Mouse (Mus musculus): ENCODE data around the gene Ppp6r2.

The Ppp6r2 gene

DNA sequence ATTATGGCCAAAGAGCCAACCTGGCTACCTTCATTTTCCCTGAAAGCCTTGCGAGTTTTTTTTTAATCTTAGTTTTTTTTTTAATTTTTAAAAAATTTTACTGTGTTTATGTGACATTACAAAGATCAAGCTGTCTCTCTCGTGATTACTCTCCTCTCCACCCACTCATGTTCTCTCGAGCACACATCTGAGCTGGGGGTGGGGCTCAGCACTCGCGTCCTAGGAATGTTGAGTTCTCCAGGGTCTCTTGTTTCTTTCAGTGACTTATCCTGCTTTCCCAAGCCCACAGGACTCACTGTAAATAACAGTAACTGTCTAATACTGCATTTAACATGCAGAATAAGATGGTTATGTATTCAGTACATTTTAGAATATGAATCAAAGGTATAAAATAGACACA is 53.1 kb downstream of the Ppp6r2 start:
- no peak for DNase-seq

DNA sequence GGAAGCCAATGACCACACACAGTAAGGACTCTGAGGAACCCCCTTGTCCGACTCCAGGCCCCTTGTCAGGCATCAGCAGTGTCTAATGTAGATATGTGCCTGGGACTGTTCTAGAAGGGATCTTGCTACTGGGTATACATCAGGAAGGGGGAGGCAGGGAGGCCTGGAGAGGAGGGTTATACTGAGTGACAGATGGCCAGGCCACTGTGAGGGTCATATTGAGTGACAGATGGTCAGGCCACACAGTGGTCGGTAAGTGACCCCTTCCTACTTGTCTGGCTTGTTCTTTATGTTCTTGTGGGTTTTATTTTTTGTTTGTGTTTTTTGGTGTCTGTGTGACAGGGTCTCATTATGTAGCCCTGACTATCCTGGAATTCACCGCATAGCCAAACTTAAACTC is 64.1 kb downstream of the Ppp6r2 start:
- DNase-seq: no peak

DNA sequence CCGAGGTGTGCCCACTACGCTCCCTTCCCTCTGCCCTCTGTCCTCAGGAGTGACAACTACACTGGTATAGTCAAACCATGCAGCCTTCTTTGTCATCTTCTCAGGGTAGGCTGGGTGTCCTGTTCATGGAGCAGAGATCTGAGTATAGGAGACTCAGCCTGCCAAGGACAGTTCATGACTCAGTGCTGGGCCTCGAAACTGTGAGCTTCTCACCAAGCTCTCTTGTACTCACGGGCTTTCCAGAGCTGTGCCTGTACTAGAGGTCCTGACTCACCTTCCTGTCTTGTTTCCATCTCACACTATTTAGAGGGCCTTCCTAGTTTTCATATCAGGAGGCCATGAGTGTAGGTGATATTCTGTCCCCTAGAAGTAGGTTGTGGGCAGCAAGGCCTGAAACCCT is 66.0 kb downstream of the Ppp6r2 start:
- no peak for DNase-seq

DNA sequence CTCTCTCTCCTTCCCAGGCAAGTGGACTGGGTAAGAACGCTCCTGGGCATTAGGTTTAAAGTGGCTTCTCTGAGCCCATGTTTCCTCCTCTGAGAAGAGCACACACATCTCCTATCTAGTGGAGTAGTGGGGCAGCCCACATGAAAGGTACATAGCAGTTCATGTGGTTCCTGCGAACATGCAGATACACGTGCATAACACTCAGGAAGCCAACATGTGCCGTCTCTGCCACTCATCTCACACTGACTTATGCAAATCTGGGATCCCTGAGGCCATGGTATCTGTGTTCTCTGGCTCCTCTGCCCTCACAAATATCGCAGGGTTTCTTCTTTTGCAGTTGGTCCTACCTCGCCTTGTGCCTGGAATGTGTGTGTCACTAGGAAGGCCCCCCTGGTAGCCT is 71.2 kb downstream of the Ppp6r2 start:
- no peak for DNase-seq

DNA sequence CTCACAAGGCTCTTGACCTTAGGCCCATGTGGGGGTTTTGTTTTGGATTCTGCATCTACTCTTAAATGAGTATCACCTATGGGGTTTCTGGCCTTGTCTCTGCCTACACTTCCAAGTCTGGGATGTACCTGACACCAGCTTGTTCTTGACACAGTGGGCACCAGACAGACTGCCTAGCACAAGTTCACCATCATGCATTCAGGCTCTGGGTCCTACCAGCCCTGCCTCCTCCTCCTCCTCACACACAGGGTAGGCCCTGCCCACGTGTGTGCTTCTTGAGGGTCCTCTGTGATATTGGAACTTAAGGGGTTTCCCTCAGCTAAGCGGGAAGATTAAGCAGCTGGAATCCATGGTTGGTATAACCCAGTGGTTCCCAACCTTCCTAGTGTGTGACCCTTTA is 72.7 kb downstream of the Ppp6r2 start:
- no peak for DNase-seq

DNA sequence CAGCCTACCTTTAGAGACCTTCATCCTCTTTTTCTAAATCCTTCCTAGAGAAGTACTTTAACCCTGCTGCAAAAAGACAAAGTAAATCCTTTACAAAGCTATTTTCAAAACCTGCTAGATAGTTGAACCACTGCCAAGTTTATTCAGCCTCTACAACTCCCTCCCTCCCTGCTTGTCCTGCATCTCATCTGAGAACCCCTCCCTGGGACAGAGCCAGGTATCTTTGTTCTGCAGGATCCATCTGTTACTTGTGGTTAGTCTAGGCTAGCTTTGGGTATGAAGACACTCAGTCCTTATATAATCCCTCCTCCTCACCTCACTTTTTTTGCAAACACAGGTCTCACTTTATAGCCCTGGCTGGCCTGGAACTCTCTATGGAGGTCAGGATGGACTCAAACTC is 73.7 kb downstream of the Ppp6r2 start:
- DNase-seq: peak in 1 of 2 experiments; percentile 14

DNA sequence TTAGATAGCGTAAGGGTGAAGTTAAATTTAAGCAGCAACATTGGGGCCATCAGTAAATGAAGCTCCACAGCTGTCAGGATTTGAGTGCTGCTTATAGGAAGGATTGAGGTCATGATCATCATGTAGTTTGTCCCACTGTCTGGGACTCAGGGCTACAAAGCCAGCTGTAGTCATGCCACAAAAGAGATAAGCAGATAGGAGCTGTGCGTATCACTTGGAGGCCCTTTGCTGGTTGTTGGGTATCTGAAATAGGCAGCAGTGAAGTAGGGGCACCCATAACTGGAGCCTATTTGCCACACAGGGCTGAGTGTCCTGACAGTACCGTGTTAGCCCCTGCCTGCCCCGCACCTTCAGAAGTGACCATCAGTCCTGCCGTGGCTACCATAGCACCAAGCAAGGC is 74.1 kb downstream of the Ppp6r2 start:
- no peak for DNase-seq

DNA sequence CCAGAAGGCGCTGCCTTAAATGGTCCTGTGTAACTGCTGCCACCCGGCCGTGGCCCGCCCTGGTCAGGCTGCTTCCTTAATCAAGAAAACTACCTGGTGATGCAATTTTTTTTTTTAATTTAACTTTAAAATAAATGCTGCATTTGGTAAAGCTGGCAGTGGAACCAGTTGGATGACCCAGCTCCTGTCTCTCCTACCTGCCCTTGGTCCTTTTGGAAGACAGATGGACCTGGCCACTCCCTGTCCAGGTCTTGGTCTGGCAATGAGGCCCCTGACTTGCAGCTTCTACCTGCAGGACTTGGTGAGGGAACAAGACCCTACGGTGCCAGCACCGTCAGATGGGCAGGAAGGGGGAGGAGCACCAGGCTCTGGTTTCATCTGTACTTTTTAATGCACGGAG is 74.8 kb downstream of the Ppp6r2 start:
- no peak for DNase-seq

DNA sequence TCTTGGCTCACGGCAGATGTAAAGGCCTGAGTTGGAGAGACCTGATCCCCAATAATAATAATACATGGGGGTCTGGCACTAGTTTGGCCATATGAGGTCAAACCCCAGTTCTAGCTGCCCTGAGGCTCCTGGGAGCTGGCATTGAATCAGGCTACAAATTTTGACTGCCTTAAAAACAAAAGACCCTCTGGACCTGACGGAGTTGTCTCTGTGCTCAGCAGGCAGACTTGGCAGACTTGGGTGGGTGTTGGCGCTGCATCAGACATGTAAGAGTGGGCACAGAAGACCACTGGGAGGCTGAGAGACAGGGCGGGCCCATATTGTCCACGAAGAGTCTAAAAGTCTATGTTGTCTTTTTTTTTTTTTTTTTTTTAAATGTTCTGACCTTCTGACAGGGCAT is 75.2 kb downstream of the Ppp6r2 start:
- no peak for DNase-seq

DNA sequence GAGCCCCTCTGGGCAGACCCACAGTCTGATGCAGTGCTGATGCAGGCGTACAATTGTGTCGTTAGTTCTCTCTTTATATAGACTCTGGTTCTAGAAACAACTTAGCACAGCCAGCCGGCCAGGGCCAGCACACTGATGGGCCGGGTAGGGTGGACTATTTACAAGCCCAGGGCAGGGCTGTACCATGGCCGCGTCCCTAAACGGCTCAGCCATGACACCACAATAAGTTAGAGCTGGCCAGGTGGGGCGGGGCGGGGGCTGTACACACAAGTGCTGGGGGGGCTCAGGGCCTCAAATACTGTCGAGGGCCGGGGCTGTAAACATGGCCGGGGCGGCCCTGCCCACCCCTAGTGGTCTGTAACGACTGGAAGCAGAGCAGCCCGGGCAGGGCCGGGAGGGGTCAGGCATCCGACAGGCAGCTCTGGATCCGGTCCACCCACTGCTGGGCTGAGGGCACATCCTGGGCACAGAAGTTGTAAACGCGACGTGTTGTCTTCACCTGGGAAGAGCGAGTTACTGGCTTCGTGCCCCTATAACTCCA is 76.9 kb downstream of the Ppp6r2 start:
- no peak for DNase-seq

DNA sequence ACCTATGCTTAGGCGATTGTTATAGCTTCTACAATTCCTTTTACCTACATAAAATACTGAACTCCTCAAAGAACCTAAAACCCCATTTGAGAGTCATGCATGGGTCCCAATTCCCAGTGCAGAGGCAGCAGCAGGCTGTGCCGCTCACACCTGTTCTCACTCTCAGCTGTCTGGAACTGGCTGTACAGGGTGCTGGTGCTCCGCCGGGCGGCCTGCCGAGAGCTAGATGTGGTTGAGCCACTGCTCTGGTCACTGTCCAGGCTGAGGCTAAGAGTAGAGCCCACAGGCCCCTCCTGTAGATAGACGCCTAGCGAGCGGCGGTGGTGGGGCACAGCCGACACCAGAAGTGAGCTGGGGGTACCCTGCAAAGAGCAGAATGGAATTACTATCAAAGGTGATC is 78.1 kb downstream of the Ppp6r2 start:
- DNase-seq: no peak

DNA sequence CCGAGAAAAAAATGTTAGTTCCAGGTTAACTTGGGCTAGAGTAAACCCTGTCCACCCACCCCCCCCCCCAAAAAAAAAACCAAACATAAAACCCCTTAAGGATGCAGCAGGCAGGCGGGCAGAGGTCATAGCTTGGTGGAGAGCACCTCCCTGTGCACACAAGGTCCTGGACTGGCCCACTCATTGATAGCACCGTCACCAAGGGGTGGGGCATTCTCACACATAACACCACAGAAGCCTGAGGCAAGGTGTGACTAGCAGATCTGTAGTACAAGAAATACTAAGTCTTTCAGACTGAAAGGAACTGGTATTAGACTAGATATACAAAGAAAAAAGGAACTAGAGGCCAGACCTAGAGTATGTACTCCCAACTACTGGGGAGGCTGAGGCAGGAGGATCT is 80.2 kb downstream of the Ppp6r2 start:
- DNase-seq: no peak

DNA sequence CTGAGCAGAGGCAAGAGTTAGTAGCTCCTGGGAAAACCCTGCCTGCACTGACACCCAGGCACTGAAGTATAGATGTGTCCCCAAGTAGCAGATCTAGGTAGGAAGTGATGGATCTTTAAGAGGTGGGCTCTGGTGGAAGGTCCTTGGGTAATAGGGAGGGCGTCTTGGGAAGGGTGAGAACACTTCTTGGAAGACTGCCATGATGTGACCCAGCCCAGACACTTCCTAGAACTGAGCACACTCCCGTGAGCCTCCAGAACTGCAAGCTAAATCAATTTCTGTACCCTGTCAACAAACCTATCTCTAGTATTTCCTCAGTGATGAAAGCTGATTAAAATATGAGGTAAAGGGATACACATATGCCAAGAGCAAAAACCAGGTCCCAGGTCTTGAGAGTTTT is 81.4 kb downstream of the Ppp6r2 start:
- no peak for DNase-seq

DNA sequence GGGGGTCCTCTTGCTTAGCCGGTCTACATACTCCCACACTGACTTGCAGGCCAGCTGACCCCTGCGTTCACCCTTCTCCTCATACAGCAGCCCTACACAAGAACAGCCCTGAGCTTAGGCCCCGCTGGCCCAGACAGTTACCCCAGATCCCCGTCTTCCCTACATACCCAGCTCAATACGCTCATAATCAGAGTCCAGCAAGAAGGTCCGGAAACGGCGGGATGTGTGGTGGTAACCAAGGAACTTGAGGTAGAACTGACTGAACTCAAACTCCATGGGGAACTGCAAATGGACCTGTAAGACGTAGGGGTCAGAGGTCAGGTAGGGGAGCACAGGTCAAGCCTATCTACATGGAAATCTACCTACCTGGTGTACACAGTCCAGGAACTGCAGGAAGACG is 82.4 kb downstream of the Ppp6r2 start:
- DNase-seq: no peak

DNA sequence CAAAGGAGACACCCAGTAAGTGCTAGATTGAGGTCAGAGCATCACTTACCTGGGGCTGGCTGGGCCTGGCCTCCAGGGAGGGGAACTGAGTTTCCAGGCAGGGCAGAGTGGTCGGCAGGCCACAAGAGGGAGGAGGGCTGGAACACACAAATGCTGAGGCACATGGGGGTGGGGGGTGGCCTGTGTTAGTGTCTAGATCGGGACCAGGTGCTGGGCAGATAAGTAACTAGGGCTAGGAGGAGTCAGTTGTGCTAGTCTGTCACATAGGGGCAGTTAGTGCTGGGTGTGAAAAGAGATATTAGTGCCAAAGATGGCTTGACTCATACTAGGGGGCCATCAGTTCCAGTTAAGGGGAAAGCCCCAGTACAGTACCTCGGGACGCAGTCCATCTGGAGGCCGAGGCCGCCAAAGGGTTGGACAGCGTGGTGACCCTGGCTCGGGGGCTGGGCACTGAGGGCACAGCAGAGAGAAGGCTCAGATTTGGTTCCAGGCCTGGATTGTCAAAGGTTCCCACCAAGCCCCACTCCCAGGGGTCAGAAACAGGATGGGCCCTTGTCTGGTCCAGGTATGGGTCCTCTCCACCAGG is 84.3 kb downstream of the Ppp6r2 start:
- DNase-seq: no peak

DNA sequence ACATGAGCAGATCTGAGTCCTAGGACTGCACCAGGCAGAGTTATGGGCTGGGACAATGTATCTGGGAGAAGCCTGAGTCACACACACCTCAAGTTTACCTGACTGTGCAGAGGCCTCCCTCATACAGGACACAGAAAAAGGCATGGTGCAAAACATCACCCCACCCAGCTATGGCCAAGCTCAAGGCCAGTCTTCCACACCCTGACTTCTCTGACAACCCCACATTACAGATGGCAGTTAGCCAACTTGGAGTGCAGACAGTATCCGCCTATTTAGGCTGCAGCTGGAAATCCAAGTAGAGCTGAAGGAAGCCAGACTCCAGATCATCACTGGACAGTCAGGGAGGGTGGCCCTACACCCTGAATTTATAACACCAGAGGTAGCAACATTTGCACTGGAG is 85.1 kb downstream of the Ppp6r2 start:
- DNase-seq: no peak

DNA sequence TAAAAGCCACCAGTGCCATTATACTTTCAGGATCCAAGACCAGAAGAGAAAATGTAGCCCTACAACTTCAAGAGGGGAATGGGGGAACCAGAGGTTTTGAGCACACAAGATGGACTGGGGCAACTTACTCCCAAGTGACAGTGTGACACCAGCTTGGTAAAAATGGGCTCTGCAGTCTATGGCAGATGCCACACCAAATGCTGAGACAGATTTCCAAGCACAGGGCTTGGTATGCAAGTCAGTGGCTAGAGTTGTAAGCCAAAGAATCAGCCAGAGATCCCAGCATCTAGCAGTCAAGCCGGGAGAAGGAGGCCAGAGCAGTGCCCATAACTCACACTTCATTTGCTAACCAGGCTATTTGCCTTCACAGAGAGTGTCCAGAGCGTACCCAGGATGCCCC is 86.3 kb downstream of the Ppp6r2 start:
- DNase-seq: no peak

DNA sequence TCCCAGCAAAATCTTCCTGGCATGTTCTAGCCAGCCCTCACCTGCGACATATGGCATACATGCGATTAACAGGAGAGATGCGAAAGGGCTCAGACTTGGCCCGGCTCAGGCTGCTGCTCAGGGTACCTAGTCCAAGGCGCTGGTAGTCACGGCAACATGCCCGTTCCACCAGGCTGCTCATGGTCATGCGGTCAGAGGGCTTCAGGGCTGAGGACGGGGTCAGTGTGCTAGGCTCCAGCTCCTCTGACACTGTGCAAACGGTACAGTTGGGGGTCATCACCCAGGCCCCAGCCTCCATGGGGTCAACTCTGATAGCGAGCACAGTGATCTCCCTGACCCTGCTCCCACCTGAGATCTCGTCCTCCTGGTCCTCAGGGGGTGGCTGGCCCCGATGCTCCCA is 88.8 kb downstream of the Ppp6r2 start:
- DNase-seq: peak; percentile 51 to 54

DNA sequence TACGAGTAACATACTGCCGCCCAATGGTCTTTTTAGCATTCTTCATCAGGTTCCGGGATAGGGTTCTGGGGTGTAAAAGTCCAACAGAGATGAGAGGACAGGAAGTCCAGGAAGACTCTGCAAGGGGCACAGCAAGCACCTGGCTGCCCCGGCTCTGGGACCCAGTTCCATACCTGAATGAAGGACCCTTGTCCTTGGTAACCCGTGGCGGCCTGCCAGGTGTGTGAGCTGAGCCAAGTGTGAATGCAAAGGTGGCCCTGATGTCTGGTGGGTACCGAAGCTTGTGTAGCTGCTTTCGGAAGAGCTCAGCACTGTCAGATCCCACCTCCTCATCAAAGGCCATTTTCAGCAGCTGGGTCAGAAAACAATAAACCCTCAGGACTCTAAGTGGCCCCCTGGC is 89.2 kb downstream of the Ppp6r2 start:
- peak; percentile 19 to 23 for DNase-seq

DNA sequence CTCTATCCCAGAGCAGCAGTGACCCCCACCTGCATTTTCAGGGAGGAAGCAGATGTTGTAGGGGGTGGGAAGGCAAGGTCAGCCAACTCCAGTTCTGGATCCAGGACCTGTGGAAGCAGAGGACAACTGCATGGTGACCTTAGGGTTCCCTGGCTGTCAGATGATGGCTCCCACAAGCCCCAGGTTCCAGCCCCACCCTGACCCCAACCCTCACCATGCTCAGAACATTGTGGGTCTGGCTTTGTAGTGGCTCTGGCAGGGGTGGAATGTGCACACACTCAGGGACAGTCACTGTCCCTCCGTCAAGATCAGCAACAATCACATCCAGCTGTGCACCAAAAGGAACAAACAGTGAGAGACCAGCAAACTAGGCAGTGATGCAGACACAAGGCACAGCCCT is 94.6 kb downstream of the Ppp6r2 start:
- no peak for DNase-seq

DNA sequence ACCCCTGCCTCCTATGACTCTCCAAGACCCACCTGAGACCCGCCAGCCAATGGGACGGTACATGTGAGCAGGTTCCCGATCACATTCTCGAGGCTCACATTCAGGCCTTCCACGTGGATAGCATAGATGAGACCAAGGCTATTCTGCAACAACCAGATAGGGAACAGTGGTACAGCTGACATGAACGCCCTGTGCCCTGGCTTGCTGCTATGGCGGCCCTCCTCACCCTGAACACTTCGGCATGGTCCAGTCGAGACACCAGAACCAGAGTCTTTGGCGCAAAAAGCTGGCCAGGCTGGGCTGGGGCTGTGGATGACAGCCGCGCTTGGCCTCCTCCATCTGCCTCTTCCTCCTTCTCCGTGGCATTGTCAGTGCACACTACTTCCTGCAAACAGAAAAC is 96.1 kb downstream of the Ppp6r2 start:
- DNase-seq: no peak

DNA sequence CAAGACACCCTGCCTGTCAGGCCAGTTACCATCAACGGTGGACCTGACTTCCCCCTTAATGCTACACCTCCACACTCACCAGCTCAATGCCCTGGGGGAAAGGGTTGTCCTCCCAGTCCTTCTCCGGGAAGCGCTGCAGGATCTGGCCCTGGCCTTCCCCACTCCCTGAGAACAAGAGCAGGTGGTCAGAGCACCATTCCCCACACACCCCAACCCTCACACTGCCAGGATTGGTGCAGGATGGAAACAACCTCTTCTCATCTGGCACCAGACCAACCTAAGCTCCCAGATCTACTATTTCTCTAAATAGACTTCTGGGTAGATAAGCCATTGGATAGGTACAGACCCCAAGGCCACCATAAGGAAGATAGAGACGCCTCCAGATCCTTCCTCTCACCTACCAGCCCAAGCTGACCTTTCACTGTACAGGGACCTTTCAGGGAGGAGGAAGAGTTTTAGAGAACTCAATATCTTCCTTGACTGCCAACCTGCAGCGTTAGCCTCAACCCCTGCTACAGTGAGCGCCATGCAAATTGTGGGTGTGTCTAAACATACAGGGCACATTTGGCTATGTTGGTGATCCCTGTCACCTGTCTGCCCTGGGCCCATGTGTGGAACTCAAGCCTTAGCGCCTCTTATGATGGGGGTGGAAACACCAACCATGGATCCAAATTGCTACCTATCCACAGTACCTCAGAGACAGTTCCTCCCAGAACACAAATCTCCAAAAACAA is 97.2 kb downstream of the Ppp6r2 start:
- DNase-seq: no peak

DNA sequence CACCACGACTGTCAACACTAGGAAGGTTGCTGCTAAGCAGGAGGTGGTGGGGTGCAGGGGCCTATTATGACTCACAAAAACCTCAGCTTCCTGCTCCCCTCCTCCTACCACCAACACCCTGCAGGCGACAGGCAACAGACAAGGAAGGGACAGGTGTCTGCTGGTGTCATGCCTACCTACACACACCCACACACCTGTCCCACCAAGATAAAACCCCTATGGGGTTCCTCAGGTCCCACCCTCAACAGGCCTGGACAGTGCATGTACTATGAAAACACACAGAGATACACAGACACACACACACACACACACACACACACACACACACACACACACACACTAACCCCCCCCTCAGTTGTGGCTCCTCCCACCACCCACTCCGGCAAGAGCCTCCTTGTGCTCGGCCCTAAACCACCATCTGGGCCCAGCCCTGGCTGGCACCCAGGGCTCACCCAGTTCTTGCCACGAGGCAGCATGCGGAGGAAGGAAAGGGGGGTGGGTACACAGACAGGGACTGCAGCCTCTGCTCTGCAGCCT is 98.7 kb downstream of the Ppp6r2 start:
- DNase-seq: no peak

DNA sequence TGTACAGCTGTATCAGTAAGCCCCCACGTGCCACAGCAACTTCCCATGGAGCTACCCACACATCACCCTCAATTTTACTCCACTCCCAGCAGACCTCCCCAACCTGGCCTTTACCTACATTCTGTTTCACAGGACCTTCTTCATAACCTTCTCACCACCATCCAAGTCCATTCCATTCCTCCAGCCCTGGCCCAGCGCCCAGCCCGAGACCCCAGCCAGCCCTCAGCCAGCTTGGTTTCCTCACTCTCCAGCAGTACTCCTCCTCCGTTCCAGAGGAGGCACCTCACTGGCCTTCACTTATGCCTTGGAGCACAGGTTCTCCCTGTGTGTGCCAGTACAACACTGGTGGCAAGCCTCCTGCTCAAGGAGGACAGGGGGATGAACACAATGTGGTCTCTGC is 102.0 kb downstream of the Ppp6r2 start:
- DNase-seq: no peak

DNA sequence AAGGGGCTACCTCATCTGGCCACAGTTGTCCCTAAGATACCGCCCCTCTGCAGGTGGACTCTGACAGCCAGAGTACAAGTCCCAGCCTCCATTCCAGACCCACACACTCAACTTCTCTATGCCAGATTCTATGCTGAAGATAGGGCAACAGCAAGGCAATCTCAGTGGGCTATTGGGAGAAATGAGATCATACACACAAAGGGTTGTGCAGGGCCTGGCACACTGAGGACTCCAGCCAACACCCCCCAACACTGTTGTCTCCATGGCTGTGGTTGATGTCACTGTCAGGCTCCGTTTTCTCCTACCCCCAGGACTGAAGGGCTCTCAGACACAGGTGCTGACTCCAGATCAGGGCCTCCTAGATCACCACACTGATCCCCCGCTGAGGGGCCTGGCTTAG is 102.8 kb downstream of the Ppp6r2 start:
- DNase-seq: no peak

All from kidney, adult 8-10 months (tissue).